Mouse (Mus musculus) ES-Bruce4 (cell line): Measurements from ENCODE around the gene Xpo5. TPM values are rescaled to one million over a fixed set of nuclear protein-coding genes. Genes with fewer than 3 reads are reported as not detected.

Experiments used
- H3K27ac ChIP-seq: 2 replicates; pipeline ENCODE4 v1.5.1; 2012; ENCODE audit warnings: low read length, inconsistent platforms; ENCODE audit not compliant: insufficient read depth
- H3K27me3 ChIP-seq: 2 replicates; pipeline ENCODE4 v1.6.1; 2012; ENCODE audit warnings: mild to moderate bottlenecking, low read length, inconsistent platforms; ENCODE audit not compliant: control insufficient read depth, poor library complexity, insufficient read depth, severe bottlenecking
- H3K36me3 ChIP-seq: 2 replicates; pipeline ENCODE4 v1.6.1; 2012; ENCODE audit warnings: inconsistent platforms, mild to moderate bottlenecking, low read length, moderate library complexity; ENCODE audit not compliant: control insufficient read depth, poor library complexity, insufficient read depth, severe bottlenecking
- H3K4me1 ChIP-seq: one replicate; pipeline ENCODE4 v1.8.1; 2011; ENCODE audit warnings: low read length; ENCODE audit not compliant: control insufficient read depth, insufficient read depth
- H3K4me3 ChIP-seq: 2 replicates; pipeline ENCODE4 v1.5.1; 2011; ENCODE audit warnings: low read depth, mild to moderate bottlenecking, low read length
- H3K9ac ChIP-seq: 2 replicates; pipeline ENCODE4 v1.6.1; 2012; ENCODE audit warnings: low read depth, mild to moderate bottlenecking, inconsistent platforms; ENCODE audit not compliant: poor library complexity, severe bottlenecking
- H3K9me3 ChIP-seq: replicated peaks from 2 replicates; pipeline ENCODE4 v1.6.1; 2012; ENCODE audit warnings: mild to moderate bottlenecking, low read length, inconsistent platforms; ENCODE audit not compliant: control insufficient read depth, poor library complexity, insufficient read depth, severe bottlenecking
- CTCF ChIP-seq: IDR thresholded peaks from one replicate; pipeline ENCODE4 v1.8.1; 2011; ENCODE audit warnings: low read depth, low read length
- EP300 ChIP-seq: IDR thresholded peaks from 2 replicates; pipeline ENCODE4 v1.6.1; 2011; ENCODE audit warnings: low read depth, low read length; ENCODE audit not compliant: insufficient read depth
- POLR2A ChIP-seq: IDR thresholded peaks from one replicate; pipeline ENCODE4 v1.8.1; 2011; ENCODE audit warnings: low read length; ENCODE audit not compliant: insufficient read depth
- polyA plus RNA-seq: library from polyadenylated mRNA; stranded (reverse); fragments of >200 nt; gene quantifications from 2 replicates; pipeline ENCODE4 v1.2.4, GENCODE M21; 2011; ENCODE audit warnings: low read depth; ENCODE audit not compliant: missing spikeins, insufficient read depth, insufficient read length

Xpo5 gene
- polyA plus RNA-seq, 1 experiment, result 77.8 TPM

DNA sequence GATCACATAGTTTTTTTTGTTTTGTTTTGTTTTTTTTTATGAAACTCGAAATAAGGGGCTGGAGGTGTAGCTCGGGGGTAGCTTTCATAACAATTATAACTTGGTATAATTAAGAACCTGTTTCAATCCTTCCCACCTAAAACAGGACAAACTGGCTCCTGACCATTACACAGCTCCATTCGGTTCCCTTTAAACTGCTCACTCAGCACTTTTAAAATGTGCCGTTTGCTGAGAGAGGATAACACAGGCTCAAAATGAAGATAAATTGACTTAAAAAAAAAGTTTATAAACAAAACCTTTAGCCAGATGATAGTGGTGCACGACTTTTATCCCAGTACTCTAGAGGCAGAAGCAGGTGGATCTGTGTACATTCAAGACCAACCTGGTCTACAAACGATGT is 82.8 kb downstream of the Xpo5 start:
- Histone ChIP-seq H3K27ac (no peak overlapping the region), H3K27me3 (no peaks in the 10 kb centered on the region), H3K4me1 (peaks cover 18% of the 10 kb centered on the region), H3K36me3 (peaks cover 5% of the 10 kb centered on the region; the same call in 1 of the 2 replicates), H3K4me3 (no peak overlapping the region), H3K9me3 (no peaks in the 10 kb centered on the region), H3K9ac (no peak overlapping the region)
- TF ChIP-seq POLR2A, result no peak
- TF ChIP-seq CTCF, result no peak
- no peak for TF ChIP-seq EP300

DNA sequence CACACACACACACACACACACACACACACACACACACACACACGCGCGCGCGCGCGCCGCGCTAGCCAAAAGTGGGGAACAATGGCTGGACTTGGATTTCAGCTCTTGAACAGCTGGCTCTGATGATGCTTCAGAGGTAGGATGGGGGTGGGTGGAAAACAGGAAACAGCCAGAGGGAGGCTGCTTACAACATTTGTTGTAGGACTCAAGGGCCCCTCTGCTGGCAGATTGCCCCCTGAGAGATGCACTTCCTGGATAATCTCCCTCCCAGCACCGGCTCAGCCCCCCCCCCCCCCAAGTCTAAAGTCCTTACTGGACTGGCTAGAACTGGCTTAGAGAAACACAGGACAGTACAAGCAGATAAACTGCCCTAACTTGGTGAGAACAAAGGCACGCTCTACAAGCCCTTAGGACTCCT is 85.1 kb downstream of the Xpo5 start:
- Histone ChIP-seq H3K9ac (no peak overlapping the region), H3K9me3 (no peaks in the 10 kb centered on the region), H3K36me3 (no peaks in the 10 kb centered on the region), H3K27me3 (no peaks in the 10 kb centered on the region), H3K4me3 (no peak overlapping the region), H3K27ac (peak overlapping the region; percentile 23; the same call in 1 of the 2 replicates), H3K4me1 (peaks cover 18% of the 10 kb centered on the region)
- TF ChIP-seq CTCF (no peak), POLR2A (no peak), EP300 (0 out of 2 replicates have a peak, but pooled peaks have one; percentile 19)

Other genes with a start within 250 kb of the Xpo5 start
- gene Vegfa, start 170.4 kb upstream of the Xpo5 start, polyA plus RNA-seq, result 76.2 and 86.3 TPM in 2 replicates
- gene Mrps18a, start 91.8 kb upstream of the Xpo5 start, polyA plus RNA-seq, result 71.7 and 78.5 TPM in 2 replicates
- gene Rsph9, start 58.6 kb upstream of the Xpo5 start, polyA plus RNA-seq, result 1.0 and 1.5 TPM in 2 replicates
- 10.3 and 14.8 TPM in 2 replicates for gene Mad2l1bp, start 49.2 kb upstream of the Xpo5 start, polyA plus RNA-seq
- gene Gtpbp2, start 41.8 kb upstream of the Xpo5 start, polyA plus RNA-seq, result 23.5 and 25.8 TPM in 2 replicates
- gene Polh, start 137 bp upstream of the Xpo5 start, polyA plus RNA-seq, result 28.1 and 30.1 TPM in 2 replicates
- 106 and 133 TPM in 2 replicates for gene Polr1c, start 45.3 kb downstream of the Xpo5 start, polyA plus RNA-seq
- gene Yipf3, start 45.3 kb downstream of the Xpo5 start, polyA plus RNA-seq, result 57.0 and 64.0 TPM in 2 replicates
- 0.57 and 0.68 TPM in 2 replicates for gene Lrrc73, start 50.7 kb downstream of the Xpo5 start, polyA plus RNA-seq
- 71.5 and 75.2 TPM in 2 replicates for gene Tjap1, start 80.2 kb downstream of the Xpo5 start, polyA plus RNA-seq
- 0.91 and 1.3 TPM in 2 replicates for gene Dlk2, start 94.6 kb downstream of the Xpo5 start, polyA plus RNA-seq
- 3.9 and 4.4 TPM in 2 replicates for gene Abcc10, start 125.6 kb downstream of the Xpo5 start, polyA plus RNA-seq
- gene Zfp318, start 180.9 kb downstream of the Xpo5 start, polyA plus RNA-seq, result 55.0 and 62.7 TPM in 2 replicates
- gene Crip3, start 226.1 kb downstream of the Xpo5 start, polyA plus RNA-seq, result 1.3 TPM in 1 of 2 replicates, not detected in the other
- gene Slc22a7, start 235.7 kb downstream of the Xpo5 start, polyA plus RNA-seq, result 6.0 and 6.1 TPM in 2 replicates